Mouse (Mus musculus): ENCODE results near the gene Accsl.

Gene Accsl

GRCm38 (mm10) chr2:93874606-93875005, 5.6 kb upstream of the Accsl start:
- no peak for DNase-seq (ENCODE audit: low spot score in 2 of 2)

GRCm38 (mm10) chr2:93874227-93874514, 5.2 kb upstream of the Accsl start:
- no peak for DNase-seq (ENCODE audit: low spot score in 2 of 2)

GRCm38 (mm10) chr2:93873449-93874226, 4.7 kb upstream of the Accsl start:
- DNase-seq (ENCODE audit: low spot score in 2 of 2) = no peak

GRCm38 (mm10) chr2:93872257-93872656, 3.3 kb upstream of the Accsl start:
- no peak for DNase-seq (ENCODE audit: low spot score in 2 of 2)

- DNase-seq (ENCODE audit: low spot score in 2 of 2) = no peak
Observed at GRCm38 (mm10) chr2:93871411-93871925, 2.5 kb upstream of the Accsl start.

- peak; percentile 44 to 76 for DNase-seq (ENCODE audit: low spot score in 2 of 2)
Observed at GRCm38 (mm10) chr2:93870842-93871241, 1.9 kb upstream of the Accsl start.

- DNase-seq (ENCODE audit: low spot score in 2 of 2) = no peak
Observed at GRCm38 (mm10) chr2:93868566-93868965, 391 bp downstream of the Accsl start.

GRCm38 (mm10) chr2:93863229-93863628, 5.7 kb downstream of the Accsl start:
- no peak for DNase-seq (ENCODE audit: low spot score in 2 of 2)

GRCm38 (mm10) chr2:93858845-93859244, 10.1 kb downstream of the Accsl start:
- no peak for DNase-seq (ENCODE audit: low spot score in 2 of 2)

GRCm38 (mm10) chr2:93851303-93851702, 17.7 kb downstream of the Accsl start:
- no peak for DNase-seq (ENCODE audit: low spot score in 2 of 2)

GRCm38 (mm10) chr2:93850317-93850944, 18.5 kb downstream of the Accsl start:
- no peak for DNase-seq (ENCODE audit: low spot score in 2 of 2)

GRCm38 (mm10) chr2:93849505-93850089, 19.4 kb downstream of the Accsl start, which contains the start of gene Accs:
TSS of gene Accs (minus strand) at chr2:93849943.
- peak in 1 of 2 experiments; percentile 48 for DNase-seq (ENCODE audit: low spot score in 2 of 2)

- no peak for DNase-seq (ENCODE audit: low spot score in 2 of 2)
Observed at GRCm38 (mm10) chr2:93841349-93841748, 27.6 kb downstream of the Accsl start.

- DNase-seq (ENCODE audit: low spot score in 2 of 2) = no peak
Observed at GRCm38 (mm10) chr2:93840109-93840508, 28.8 kb downstream of the Accsl start.

- no peak for DNase-seq (ENCODE audit: low spot score in 2 of 2)
Observed at GRCm38 (mm10) chr2:93838931-93839330, 30.0 kb downstream of the Accsl start.

- DNase-seq (ENCODE audit: low spot score in 2 of 2) = no peak
Observed at GRCm38 (mm10) chr2:93836232-93836785, 32.6 kb downstream of the Accsl start.

- DNase-seq (ENCODE audit: low spot score in 2 of 2) = no peak
Observed at GRCm38 (mm10) chr2:93835596-93835995, 33.4 kb downstream of the Accsl start.

GRCm38 (mm10) chr2:93823519-93823918, 45.4 kb downstream of the Accsl start:
- DNase-seq (ENCODE audit: low spot score in 2 of 2) = peak in 1 of 2 experiments; percentile 43

GRCm38 (mm10) chr2:93822045-93822749, 46.8 kb downstream of the Accsl start, which contains the start of gene Ext2:
TSS of gene Ext2 (minus strand) at chr2:93822568.
- peak; percentile 70 to 88 for DNase-seq (ENCODE audit: low spot score in 2 of 2)

- no peak for DNase-seq (ENCODE audit: low spot score in 2 of 2)
Observed at GRCm38 (mm10) chr2:93817791-93818190, 51.2 kb downstream of the Accsl start.

GRCm38 (mm10) chr2:93813343-93813742, 55.6 kb downstream of the Accsl start:
- no peak for DNase-seq (ENCODE audit: low spot score in 2 of 2)

GRCm38 (mm10) chr2:93811812-93812211, 57.1 kb downstream of the Accsl start:
- peak in 1 of 2 experiments; percentile 49 for DNase-seq (ENCODE audit: low spot score in 2 of 2)

All from frontal cortex, postnatal 14 days (tissue).